Mouse (Mus musculus): ENCODE results near the gene Cacna1h.

Gene Cacna1h

GRCm38 (mm10) chr17:25433617-25434606, at the start of gene Cacna1h:
Gene Cacna1h, minus strand, starts transcription at chr17:25433783.
- peak; percentile 88 for DNase-seq (ENCODE audit: low spot score)

GRCm38 (mm10) chr17:25482092-25482491, 48.5 kb upstream of the Cacna1h start:
- no peak for DNase-seq (ENCODE audit: low spot score)

DNA sequence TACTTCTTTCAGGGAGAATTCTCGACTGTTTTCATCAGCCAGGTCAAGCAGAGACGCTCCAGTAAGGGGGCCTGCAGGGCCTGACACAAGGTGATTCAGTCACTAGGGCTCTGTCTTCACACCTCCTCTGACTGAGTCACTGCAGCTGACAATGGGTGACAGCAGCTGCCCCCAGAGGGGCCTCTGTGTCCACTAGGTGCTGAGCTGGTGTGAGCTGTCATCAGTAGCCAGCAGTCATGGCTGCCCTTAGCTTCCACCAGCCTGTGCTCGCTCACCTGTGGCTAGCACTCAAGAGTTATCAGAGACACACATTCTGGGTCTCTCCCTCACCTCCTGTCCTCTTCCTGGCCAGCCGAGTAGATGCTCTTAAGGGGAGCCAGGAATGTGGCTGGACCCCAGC, 47.2 kb upstream of the Cacna1h start:
- no peak for DNase-seq (ENCODE audit: low spot score)

- no peak for DNase-seq (ENCODE audit: low spot score)
These were observed 46.6 kb upstream of the Cacna1h start for GRCm38 (mm10) chr17:25480152-25480551.

DNA sequence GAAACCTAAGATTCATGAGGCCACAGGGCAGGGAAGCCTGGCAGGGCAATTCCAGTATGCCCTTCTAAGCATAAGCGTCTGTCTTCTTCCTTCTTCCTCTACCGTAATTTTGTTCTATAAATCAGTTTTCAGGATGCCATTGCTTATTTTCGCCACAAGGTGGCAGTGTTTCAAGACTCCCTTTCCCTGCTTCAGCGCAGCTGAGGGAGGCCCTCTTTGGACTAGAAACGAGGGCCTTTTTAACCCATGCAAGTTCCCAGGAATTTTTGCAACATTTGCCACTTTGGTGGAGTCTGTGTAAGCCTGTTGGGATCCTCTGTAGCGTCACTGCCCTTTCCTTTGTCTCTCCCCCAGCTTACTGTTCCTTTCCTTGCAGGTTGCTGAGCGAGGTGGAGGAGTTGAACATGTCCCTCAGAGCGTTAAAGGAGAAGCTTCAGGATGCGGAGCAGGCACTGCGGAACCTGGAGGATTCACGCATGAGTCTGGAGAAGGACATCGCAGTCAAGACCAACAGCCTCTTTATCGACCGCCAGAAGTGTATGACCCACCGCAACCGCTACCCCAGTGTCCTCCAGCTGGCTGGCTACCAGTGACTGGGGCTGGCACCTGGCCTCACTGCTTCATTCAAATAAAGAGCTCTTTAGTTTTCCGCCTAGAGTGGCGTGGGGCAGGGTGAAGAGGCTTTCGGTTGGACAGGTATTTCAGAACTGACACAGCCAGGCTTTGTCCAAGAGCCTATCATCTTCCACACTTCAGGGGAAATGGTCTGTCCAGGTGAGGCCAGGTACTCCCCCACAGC, 42.6 kb upstream of the Cacna1h start:
- peak; percentile 83 for DNase-seq (ENCODE audit: low spot score)

DNA sequence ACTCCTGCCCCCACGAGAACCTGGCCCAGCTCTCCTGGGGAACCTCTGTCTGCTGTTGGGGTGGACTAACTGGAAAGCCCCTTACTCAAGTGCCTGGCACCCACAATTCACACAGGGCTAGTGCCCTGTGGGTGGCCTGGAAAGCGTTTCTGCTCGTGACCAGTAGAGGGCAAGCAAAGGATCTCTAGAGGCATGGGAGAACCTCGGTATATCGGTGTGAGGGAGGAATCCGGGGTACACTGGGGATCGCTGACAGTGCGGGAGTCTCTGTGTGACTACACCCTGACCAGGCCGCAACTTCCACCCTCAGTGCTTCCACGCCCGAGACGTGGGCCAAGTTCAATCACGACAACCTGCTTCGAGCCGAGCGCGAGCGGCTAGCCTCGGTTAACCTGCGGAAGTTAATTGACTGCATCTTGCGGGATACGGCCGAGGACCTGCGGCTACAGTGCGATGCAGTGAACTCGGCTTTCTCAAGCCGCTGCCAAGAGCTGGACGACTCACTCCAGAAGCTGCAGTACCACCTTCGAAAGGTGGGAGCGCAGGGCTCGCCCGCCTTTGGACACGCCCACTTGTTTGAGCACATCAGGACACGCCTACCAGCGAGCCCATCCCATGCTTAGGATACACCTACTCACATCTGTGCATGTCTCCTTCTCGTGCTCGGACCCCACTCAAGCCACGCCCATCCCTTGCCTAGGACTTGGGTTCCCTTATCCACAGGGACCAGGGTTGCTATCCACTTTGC, 40.9 kb upstream of the Cacna1h start:
- DNase-seq (ENCODE audit: low spot score) = peak; percentile 90

- peak; percentile 65 for DNase-seq (ENCODE audit: low spot score)
These were observed 38.5 kb upstream of the Cacna1h start for GRCm38 (mm10) chr17:25472044-25472443.

DNA sequence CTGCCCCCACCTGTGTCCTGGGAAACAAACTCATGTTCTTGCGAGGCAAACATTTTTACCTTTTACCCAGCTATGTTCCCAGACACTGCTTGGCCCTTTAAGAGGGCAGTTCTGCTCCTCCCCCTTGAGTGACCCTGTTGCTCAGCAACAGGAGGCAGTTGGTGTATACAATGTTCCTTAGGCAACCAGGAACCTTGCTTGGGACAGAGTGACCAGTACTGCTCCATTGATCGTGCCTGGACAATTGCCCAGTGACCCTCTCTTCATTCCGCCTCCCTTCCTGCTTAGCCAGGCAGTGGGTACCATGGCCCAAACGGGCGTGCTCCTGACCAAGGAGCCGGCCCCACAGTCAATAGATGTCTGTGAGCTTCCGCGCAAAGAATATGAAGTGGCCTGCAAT, 37.8 kb upstream of the Cacna1h start:
- DNase-seq (ENCODE audit: low spot score) = peak; percentile 82

GRCm38 (mm10) chr17:25469798-25470197, 36.2 kb upstream of the Cacna1h start:
- DNase-seq (ENCODE audit: low spot score) = peak; percentile 84

GRCm38 (mm10) chr17:25468301-25468700, 34.7 kb upstream of the Cacna1h start:
- no peak for DNase-seq (ENCODE audit: low spot score)

- DNase-seq (ENCODE audit: low spot score) = no peak
These were observed 34.2 kb upstream of the Cacna1h start for GRCm38 (mm10) chr17:25467781-25468180.

DNA sequence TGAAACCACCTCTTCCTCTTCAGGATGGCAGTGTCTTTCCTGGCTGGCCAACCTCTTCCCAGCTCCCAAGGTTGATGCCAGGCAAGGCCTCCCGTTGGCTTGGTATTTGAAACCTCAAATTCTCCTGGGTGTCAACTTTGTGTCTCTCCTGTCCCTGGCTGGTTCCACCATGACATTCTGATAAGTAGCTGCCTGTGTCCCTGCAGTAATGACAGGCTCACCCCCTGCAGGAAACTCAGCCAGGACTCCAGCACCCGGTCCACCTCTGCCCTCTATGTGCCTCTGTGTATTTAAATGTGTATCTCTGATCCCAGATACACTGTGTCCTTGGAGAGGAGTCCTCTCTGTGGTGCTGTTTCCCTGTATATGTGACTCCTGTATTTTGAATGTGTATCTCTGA, 32.7 kb upstream of the Cacna1h start:
- no peak for DNase-seq (ENCODE audit: low spot score)

DNA sequence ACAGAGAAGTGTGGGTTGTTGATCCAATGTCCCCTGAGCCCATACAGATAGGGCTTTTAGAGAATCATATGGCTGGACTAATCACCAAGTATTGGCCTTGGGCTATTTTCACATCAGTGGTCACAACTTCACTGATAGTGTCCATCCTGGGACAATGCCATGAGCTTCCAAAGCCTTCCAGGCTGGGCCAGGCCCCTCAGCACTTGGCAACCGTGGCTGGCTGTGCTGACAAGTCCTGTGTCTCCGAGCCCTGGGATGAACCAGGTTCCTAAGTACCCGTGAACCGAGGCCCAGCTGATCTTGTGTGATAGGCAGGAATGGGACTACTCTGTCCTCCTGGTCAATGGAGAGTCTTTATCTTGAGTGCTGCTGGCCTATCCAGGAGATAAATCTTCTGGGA, 30.5 kb upstream of the Cacna1h start:
- DNase-seq (ENCODE audit: low spot score) = no peak

DNA sequence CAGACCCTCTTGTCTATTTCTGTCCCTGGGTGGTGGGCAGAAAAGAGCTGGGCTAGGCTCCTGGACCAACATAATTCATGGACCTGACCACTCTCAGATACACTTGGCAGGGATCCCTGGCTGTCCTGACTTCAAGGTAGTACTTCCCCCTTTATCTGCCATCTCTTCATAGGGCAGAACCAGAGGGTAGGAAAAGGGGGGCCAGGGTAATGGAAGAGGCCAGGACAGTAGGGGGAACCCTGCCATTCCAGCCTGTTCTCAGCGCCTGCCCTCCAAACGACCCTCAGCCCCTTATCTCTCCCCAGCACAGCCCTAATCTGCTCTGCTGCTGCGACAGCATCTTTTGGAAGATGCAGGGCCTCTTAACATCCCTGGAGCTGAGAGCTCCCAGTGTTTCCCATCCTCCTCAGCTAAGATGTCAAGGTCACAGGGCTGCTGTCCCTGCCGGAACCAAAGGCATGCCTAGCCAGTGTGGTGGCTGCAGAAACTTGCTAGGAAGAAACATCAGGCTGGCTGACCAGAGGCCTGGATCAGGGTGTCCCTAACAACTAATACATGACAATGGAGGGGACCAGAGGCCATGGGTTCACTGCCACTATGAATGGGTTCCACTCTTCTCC, 29.9 kb upstream of the Cacna1h start:
- no peak for DNase-seq (ENCODE audit: low spot score)

DNA sequence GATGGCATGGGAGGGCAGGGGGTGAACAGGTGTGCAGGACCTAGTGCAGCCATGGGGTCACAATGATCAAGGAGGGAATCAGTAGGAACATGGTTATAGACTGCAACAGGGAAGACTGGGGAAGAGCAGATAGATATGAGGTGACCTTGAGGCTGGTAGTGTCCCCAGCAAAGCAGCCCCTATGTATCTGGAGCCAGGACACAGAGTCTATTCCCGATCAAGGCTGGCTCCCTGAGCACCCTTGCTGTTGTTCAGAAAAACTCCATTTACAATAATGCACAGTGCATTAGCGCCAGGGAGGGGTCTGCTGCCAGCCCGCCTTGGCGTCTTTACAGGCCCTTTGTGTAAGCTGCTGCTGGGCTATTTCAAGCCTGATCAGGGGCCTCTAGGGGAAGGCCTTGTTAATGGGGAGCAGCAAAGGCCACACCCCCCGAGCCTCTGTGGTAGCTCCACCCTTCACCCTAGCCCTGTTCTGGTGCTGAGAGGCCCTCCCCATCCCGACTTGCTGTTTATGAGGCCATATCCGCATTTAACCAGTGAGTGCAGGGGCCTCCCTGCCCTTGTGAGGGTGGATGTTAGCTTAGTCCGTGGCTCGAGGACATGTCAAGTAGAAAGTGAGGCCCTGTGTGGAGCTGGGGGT, 28.8 kb upstream of the Cacna1h start:
- DNase-seq (ENCODE audit: low spot score) = no peak

GRCm38 (mm10) chr17:25456540-25456939, 23.0 kb upstream of the Cacna1h start:
- DNase-seq (ENCODE audit: low spot score) = peak; percentile 62

DNA sequence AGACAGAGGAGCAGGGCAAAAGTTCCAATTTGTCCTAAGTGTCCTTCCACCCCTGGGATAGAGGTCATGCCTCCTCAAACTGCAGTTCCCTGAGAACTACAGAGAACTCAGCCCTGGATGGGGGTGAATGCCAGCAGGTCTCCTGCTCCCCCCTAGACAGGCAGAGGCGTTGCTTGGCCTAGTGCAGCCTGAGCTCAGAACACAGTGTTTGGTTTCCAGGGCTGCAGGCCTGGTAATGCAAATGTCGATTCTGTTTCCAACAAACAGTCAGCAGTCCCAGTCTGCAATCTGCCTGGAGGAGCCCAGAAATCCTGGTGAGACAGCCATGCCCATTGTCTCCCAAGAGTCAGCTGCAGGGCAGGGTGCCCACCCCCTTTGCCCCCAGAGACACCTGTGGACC, 20.7 kb upstream of the Cacna1h start, which contains the start of gene Tekt4:
TSS of gene Tekt4 (plus strand) at position 344 of the 400 bp plus-strand sequence.
- no peak for DNase-seq (ENCODE audit: low spot score)

- no peak for DNase-seq (ENCODE audit: low spot score)
These were observed 18.8 kb upstream of the Cacna1h start for GRCm38 (mm10) chr17:25452246-25452965.

DNA sequence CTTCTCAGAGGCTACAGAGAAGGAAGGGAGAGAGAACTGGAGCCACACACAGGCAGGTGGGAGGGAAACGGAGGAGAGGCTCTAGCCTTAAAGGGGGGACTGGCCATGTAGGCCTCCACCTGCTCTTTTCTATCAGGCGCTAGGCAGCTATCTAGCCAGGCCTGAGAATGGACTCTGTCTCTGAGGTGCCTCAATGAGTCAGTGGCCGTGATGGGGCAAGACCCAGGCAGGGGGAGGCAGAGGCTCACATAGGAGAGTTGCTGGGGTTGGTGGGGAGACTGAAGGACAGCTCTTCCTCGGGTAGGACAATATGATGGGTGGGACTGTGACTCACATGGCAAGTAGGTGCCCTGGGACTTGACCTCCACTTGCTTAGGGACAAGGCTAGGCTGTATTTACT, 16.7 kb upstream of the Cacna1h start:
- no peak for DNase-seq (ENCODE audit: low spot score)

- DNase-seq (ENCODE audit: low spot score) = no peak
These were observed 14.3 kb upstream of the Cacna1h start for GRCm38 (mm10) chr17:25447865-25448264.

All from MN1 (cell line).